Mouse (Mus musculus) ES-Bruce4 (cell line): ENCODE measurements at regions not wholly inside any gene's neighbourhood (a gene's known extent, or its start where the extent isn't known, plus 50 kb on each side); places are given as distances from the start of the nearest gene placed in this dataset.

Source experiments
- CTCF ChIP-seq: IDR thresholded peaks from one replicate; pipeline ENCODE4 v1.8.1; 2011; ENCODE audit warnings: low read depth, low read length
- EP300 ChIP-seq: IDR thresholded peaks from 2 replicates; pipeline ENCODE4 v1.6.1; 2011; ENCODE audit warnings: low read depth, low read length; ENCODE audit not compliant: insufficient read depth
- POLR2A ChIP-seq: IDR thresholded peaks from one replicate; pipeline ENCODE4 v1.8.1; 2011; ENCODE audit warnings: low read length; ENCODE audit not compliant: insufficient read depth

- no peak for TF ChIP-seq CTCF
- no peak for TF ChIP-seq POLR2A
- TF ChIP-seq EP300 = no peak
These were observed 299.3 kb upstream of the Rtl1 start for GRCm38 (mm10) chr12:109899420-109899819.
